Mouse (Mus musculus) small intestine, adult 2 months (tissue): ENCODE measurements around the gene Mblac1.

Source experiments
- CTCF ChIP-seq: fragments of 200-500 bp; IDR thresholded peaks from 2 replicates; pipeline ENCODE4 v1.5.1; 2012; ENCODE audit warnings: low read depth, mild to moderate bottlenecking, control low read depth, inconsistent platforms, low read length, moderate library complexity, mixed read lengths; ENCODE audit not compliant: insufficient replicate concordance, insufficient read length; ENCODE audit errors: extremely low read depth
- POLR2A ChIP-seq: fragments of 200-500 bp; IDR thresholded peaks from 2 replicates; pipeline ENCODE4 v1.6.1; 2012; ENCODE audit warnings: low read depth, mild to moderate bottlenecking, control low read depth, inconsistent platforms, low read length, moderate library complexity

GRCm38 (mm10) chr5:138226491-138226890 is 32.4 kb downstream of the Mblac1 start:
- TF ChIP-seq CTCF: no peak
- no peak for TF ChIP-seq POLR2A
